Mouse (Mus musculus) left cerebral cortex, postnatal 4 days (tissue): ENCODE data around the gene Rbms3. TPM values are rescaled to one million over a fixed set of nuclear protein-coding genes. Genes with fewer than 3 reads are reported as not detected.
A peak's percentile ranks its signal among the peaks of the same experiment; 100 is the strongest.

Experiments used
- DNase-seq: peaks from one replicate; pipeline ENCODE4 v3.0.0-alpha.2; 2022
- intact Hi-C: fragments of 180-260 bp; cut with DNase I; formaldehyde crosslinking; loops from one replicate; pipeline ENCODE4 v1.15.1; 2025
- total RNA-seq, 2 experiments: library from RNA; stranded (reverse); gene quantifications; 2 replicates each; pipeline ENCODE4 v1.2.3; 2021

Gene Rbms3
- total RNA-seq, 2 experiments from 2014 or later: 18.3 to 22.5 TPM

DNA sequence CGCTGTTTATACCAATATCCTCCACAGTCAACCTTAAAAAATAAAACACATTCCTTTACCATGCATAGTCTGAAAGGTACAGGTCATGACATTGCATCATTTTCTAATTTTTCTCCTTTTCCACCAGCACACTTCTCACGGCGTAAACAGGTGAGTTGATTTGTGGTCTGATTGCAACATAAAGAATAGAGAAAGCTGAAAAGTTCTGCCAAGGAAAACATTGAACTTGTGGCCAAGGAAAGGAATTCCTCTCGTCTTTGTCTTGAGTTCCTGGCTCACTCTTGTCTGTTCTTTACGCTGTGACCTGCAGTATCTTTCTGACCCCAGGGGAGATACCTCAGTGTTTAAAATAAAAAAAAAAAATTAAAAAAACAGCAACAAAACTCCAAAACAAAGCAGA, 370.1 kb downstream of the Rbms3 start:
- intact Hi-C loops: no loop called here
- DNase-seq: no peak

DNA sequence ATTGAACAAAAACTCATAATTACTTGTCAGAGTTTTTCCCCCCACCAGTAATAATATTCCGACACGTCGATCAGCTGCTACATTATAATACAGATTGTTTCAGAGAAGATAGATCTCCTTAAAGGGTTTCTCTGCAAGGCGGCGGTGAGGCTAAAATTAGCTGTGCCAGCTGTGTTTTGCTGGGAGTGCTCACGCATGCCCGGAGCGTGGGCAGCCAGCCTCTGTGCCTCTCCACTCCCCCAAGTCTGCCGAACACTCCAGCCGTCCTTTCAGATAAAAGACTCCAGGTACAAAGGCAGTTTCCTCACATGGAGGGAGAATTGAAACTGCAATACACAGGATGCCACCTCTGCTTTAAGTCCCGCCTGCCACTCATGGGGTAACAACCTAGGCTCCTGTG, 376.4 kb downstream of the Rbms3 start:
- intact Hi-C loops: no loop called here
- DNase-seq: peak; percentile 13

GRCm38 (mm10) chr9:117252411-117252861, 377.3 kb downstream of the Rbms3 start:
- intact Hi-C loops: no loop called here
- peak; percentile 43 for DNase-seq

DNA sequence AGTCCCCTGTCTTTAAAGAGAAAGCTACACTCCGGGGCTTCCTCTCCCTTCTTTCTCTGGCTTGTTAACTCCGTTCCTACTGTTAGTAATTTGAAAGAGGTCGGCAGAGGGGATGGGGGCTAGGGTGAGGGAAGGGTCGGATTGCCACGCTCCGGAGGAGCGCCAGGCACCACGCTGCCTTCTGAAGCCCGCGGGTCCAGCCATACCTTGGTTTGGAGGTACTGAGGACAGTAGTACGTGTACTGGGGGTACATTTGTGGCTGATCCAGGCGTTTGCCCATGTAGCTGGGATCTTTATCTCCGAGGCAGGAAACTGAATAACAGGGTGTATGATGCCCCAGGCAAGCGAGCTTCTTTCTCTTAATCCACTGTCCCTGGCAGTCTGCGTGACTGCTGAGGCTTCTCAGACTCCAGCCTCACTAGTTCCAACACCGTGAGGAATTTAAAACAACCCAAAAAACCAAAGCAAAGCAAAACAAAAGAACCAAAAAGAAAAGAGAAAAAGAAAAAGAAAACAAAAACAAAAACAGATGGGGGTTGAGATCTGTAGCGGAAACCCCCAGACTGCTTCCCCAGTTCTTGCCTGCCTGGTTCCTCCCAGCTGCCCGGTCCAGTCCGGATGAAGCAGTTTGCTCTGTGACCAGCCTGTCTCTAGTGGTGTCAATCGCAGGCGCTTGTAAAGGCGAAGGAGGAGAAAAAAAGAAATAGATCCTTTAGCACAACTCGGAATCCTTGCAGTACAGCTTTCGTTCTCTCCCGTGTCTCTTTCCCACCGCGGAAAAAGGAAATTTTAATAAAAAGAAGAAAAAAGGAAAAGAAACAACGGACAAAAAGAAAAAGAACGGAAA, 378.0 kb downstream of the Rbms3 start:
- intact Hi-C loops: no loop called here
- DNase-seq: peak; percentile 45

- intact Hi-C loops: no loop called here
- DNase-seq: no peak
These were observed 378.9 kb downstream of the Rbms3 start for GRCm38 (mm10) chr9:117250831-117251165.

GRCm38 (mm10) chr9:117250036-117250830, 379.5 kb downstream of the Rbms3 start:
- intact Hi-C loops: no loop called here

DNA sequence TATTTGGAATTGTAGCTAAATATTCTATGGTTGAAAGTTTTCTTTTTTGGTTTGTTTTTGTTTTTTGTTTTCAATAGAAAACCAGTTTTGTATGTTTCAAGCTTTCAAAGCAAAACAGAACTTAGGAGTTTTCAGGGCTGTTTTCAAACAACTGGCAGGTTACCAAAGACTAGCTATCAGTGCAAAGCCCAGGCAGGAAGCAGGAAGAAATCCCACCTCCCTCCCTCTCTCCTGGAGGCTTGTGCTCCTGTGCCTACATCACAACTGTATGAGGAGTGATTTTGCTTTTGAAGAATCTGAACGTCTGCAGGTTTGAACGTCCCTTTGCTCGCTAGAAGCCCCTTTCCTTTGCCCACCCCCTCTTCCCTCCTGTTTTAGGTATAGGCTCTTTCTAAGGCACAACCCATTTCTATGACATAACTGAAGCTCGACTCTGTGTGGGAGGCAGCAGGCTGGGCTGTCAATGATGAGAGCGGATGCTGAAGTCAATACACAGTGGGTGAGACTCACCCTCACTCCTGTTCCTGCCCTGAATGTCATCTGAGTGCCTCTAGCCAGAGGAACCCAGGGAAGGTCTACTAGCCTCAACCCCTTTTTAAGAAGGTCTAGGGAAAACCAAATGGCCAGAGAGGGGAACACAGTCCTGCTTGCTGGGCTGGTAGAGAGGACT, 382.3 kb downstream of the Rbms3 start:
- no peak for DNase-seq
- intact Hi-C loops: no loop called here

More at GRCm38 (mm10) chr9:117250036-117250830, 379.5 kb downstream of the Rbms3 start:
- DNase-seq: no peak

GRCm38 (mm10) chr9:117246173-117246572, 383.5 kb downstream of the Rbms3 start:
- intact Hi-C loops: no loop called here
- no peak for DNase-seq

GRCm38 (mm10) chr9:117243365-117243764, 386.3 kb downstream of the Rbms3 start:
- intact Hi-C loops: no loop called here
- no peak for DNase-seq

- no peak for DNase-seq
- intact Hi-C loops: no loop called here
These were observed 395.0 kb downstream of the Rbms3 start for GRCm38 (mm10) chr9:117234726-117235075.

DNA sequence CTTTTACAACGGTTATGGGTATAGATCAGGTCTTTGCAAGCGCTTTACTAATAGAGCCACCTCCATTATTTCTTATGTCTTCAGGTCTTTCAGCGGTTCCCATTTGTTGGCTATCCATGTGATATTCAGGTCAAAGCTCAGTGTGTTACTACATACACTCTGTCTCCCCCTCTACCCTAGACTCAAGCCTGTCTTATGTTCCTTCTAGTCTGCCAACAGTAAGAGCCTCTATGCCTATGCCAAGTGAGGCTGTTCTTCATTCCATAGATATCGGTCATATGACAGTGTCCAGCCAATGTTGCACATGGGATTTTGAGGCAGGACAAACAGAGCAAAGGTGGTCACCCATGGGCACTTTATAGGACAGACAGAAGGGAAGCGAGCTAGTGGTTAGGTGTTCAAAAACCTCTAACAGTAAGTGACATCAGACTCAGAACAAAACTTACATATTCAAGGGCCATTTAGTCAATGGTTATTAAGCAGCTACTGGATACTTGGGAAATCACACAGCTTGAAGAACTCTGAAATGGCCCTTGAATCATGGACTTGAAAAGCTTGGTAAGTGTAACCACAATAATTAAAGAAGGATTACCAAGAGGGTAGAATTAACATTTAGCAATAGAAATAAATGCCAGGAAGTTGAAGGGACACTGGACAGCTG, 395.5 kb downstream of the Rbms3 start:
- intact Hi-C loops: no loop called here
- no peak for DNase-seq

DNA sequence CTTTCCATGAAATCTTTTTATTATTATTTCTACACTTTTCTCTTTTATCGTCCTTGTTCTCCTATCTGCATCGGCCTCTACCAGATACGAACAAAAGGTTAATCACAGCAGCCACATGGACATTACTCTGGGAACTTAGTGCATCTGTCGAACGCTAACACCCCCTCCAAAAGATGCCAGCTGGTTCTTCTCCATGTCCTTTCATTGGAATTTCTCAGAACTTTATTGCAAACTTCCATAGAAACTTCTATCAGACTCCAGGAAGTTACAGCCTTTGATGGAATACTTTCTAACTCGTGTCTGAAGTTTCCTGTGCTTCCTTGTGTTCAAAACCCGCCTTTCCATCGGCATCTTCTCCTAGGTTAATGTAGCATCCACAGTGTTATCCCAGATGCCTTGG, 407.0 kb downstream of the Rbms3 start:
- intact Hi-C loops: no loop called here
- no peak for DNase-seq

- intact Hi-C loops: no loop called here
These were observed 408.2 kb downstream of the Rbms3 start for GRCm38 (mm10) chr9:117221481-117221880.

DNA sequence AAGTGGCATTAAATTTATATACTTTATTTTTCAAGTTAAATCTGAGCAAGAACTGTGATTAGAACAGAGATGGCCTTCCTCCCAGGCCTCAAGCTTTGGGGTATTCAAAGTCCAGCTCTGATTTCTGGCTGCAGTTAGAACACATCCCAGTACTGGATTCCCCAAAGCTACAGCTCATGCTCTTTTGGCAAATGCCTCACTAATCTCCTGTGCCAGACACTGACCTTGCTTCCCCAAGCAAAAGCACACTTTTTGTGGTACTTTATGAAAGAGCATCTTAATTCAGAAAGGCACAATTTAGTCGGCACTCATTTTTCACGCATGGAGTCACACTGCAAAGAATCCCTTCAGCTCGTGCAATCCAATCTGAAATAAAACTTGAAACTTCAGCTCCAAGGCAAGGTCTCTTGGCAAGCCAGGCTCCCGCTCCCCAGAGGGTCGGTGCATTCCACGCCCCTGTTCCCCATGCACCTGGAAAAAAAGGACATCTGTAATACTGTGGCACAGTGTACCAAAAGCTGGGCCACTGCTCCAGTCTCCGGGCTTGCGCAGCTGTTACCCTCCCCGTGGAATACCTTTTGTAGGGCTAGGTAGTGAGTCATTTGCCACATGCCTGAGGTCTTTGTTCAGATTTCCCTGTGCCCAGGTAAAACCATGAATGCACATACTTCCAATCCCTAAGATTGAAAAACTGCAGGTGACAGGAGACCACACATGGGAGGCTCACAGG, 413.5 kb downstream of the Rbms3 start:
- intact Hi-C loops: no loop called here
- no peak for DNase-seq

More at GRCm38 (mm10) chr9:117221481-117221880, 408.2 kb downstream of the Rbms3 start:
- DNase-seq: no peak

- DNase-seq: no peak
- intact Hi-C loops: no loop called here
These were observed 417.7 kb downstream of the Rbms3 start for GRCm38 (mm10) chr9:117212023-117212422.

- no peak for DNase-seq
- intact Hi-C loops: no loop called here
These were observed 419.4 kb downstream of the Rbms3 start for GRCm38 (mm10) chr9:117210344-117210743.

DNA sequence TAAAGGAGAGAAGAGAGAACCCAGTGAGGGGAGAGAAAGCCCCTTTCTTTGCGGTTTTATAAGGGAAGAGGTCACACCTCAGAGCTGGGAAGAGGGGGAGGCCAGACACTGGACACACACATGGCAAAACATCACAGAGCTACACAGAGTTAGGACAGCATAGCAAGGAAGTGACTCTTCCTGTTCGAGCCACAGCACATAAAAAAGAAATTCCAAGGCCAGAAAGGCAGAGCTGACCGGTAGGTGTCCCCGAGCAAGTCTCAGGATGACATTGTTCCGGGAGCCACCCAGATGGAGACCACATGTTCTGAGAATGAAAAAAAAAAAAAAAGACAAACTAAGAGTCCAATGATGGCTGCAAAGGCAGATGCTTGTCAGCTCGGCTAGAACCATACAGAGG, 424.3 kb downstream of the Rbms3 start:
- intact Hi-C loops: no loop called here
- DNase-seq: no peak

GRCm38 (mm10) chr9:117200067-117200658, 429.6 kb downstream of the Rbms3 start:
- intact Hi-C loops: no loop called here
- DNase-seq: no peak

- DNase-seq: no peak
- intact Hi-C loops: no loop called here
These were observed 432.2 kb downstream of the Rbms3 start for GRCm38 (mm10) chr9:117197531-117197930.
